Mouse (Mus musculus): ENCODE measurements around the gene Gm20683.

- TF ChIP-seq POLR2A (IDR thresholded peaks at IDR 0.05; ENCODE audit: insufficient read length, low read depth) (no peak), SRF (IDR thresholded peaks at IDR 0.05; ENCODE audit: control insufficient read depth, insufficient read length, low read depth) (no peak), CEBPB (IDR thresholded peaks at IDR 0.05; ENCODE audit: insufficient read depth, poor library complexity, severe bottlenecking) (no peak), USF1 (IDR thresholded peaks at IDR 0.05; ENCODE audit: low read depth) (no peak), MAX (IDR thresholded peaks at IDR 0.05; ENCODE audit: low read depth) (no peak)
Observed at GRCm38 (mm10) chr17:25869498-25869897, 27.9 kb upstream of the Gm20683 start.
